ENCODE assay signal across 8 mouse cellular contexts in genomic region chr11:113200901-113201300, GRCm38 (mm10).
A peak's percentile ranks its signal among the peaks of the same experiment; 100 is the strongest.
DNase-seq lines count a peak whose midpoint lies in the region; ATAC-seq and TF ChIP-seq lines count a peak whose summit lies in the region.

No protein-coding gene starts in this region.

- ATAC-seq in embryonic facial prominence, embryonic 15.5 days (ENCODE audit: insufficient number of reproducible peaks, low FRiP score, low TSS enrichment, low read depth) = no peak
- ATAC-seq in limb, embryonic 13.5 days (ENCODE audit: low FRiP score, low read depth) = no peak
- no peak for ATAC-seq in stomach, postnatal 0 days (ENCODE audit: low FRiP score, low TSS enrichment)

- peak; percentile 47 to 61 for DNase-seq in cerebellum, adult 2 months
- no peak for DNase-seq in cerebellum, adult 11 months
- peak; percentile 36 for DNase-seq in 3134 (ENCODE audit: extremely low read depth, insufficient read length, low spot score)
- no peak for DNase-seq in stomach, postnatal 0 days (ENCODE audit: low spot score)
- DNase-seq in gastrocnemius, postnatal 25 days = no peak
- DNase-seq in thymus, postnatal 0 days (ENCODE audit: low spot score) = no peak

- H3K4me1 ChIP-seq in cerebellum, adult 2 months (ENCODE audit: control insufficient read depth, insufficient read depth, low read length) = no peaks in the 10 kb centered on the region; the same call in 1 of the 2 replicates
- H3K4me1 ChIP-seq in embryonic facial prominence, embryonic 15.5 days = peaks cover 15% of the 10 kb centered on the region
- peaks cover 50% of the 10 kb centered on the region for H3K4me1 ChIP-seq in limb, embryonic 13.5 days
- 0 out of 2 replicates have a peak, but pooled peaks cover 2% of the 10 kb centered on the region for H3K4me1 ChIP-seq in stomach, postnatal 0 days (replicated peaks; ENCODE audit: control insufficient read depth, insufficient read depth)

- peak overlapping the region; percentile 90; the same call in 1 of the 2 replicates for H3K27ac ChIP-seq in cerebellum, adult 2 months (ENCODE audit: insufficient read depth, low read length)
- H3K27ac ChIP-seq in embryonic facial prominence, embryonic 15.5 days (replicated peaks) = peak overlapping the region; percentile 83; the same call in 1 of the 2 replicates
- no peak overlapping the region for H3K27ac ChIP-seq in limb, embryonic 13.5 days
- peak overlapping the region; percentile 79 for H3K27ac ChIP-seq in stomach, postnatal 0 days (replicated peaks)

- peak overlapping the region; percentile 86 for H3K4me3 ChIP-seq in cerebellum, adult 2 months (replicated peaks; ENCODE audit: insufficient read depth, low read depth, low read length)
- peak overlapping the region; percentile 70 for H3K4me3 ChIP-seq in embryonic facial prominence, embryonic 15.5 days (replicated peaks)
- peak overlapping the region; percentile 71 for H3K4me3 ChIP-seq in limb, embryonic 13.5 days
- H3K4me3 ChIP-seq in stomach, postnatal 0 days (ENCODE audit: low read depth, low read length) = peak overlapping the region; percentile 64

- TF ChIP-seq EP300 in stomach, postnatal 0 days (optimal IDR thresholded peaks at IDR 0.05) = no peak

- no peaks in the 10 kb centered on the region for H3K27me3 ChIP-seq in cerebellum, adult 2 months (ENCODE audit: control insufficient read depth, insufficient read depth, low read length)
- no peaks in the 10 kb centered on the region for H3K27me3 ChIP-seq in embryonic facial prominence, embryonic 15.5 days
- peaks cover 12% of the 10 kb centered on the region for H3K27me3 ChIP-seq in limb, embryonic 13.5 days
- no peaks in the 10 kb centered on the region for H3K27me3 ChIP-seq in stomach, postnatal 0 days (ENCODE audit: control insufficient read depth, insufficient read depth, low read length)

- H3K4me2 ChIP-seq in embryonic facial prominence, embryonic 15.5 days (replicated peaks) = peak overlapping the region; percentile 98
- H3K4me2 ChIP-seq in limb, embryonic 13.5 days (replicated peaks) = peak overlapping the region; percentile 95
- H3K4me2 ChIP-seq in stomach, postnatal 0 days (replicated peaks; ENCODE audit: low read depth) = peak overlapping the region; percentile 90

- H3K36me3 ChIP-seq in embryonic facial prominence, embryonic 15.5 days = no peaks in the 10 kb centered on the region
- no peaks in the 10 kb centered on the region for H3K36me3 ChIP-seq in limb, embryonic 13.5 days
- H3K36me3 ChIP-seq in stomach, postnatal 0 days (ENCODE audit: control insufficient read depth, insufficient read depth, low read length) = no peaks in the 10 kb centered on the region

- no peak for TF ChIP-seq CTCF in cerebellum, adult 2 months (IDR thresholded peaks at IDR 0.05; ENCODE audit: borderline replicate concordance, insufficient read depth, low read depth, low read length)
- TF ChIP-seq CTCF in stomach, postnatal 0 days (IDR thresholded peaks at IDR 0.05; ENCODE audit: low read depth) = no peak

- WGBS in cerebellum, adult 2 months = 4% methylated on average over 15 of the region's 15 CpGs
- 10% methylated on average over 15 of the region's 15 CpGs for WGBS in embryonic facial prominence, embryonic 15.5 days
- WGBS in limb, embryonic 13.5 days = 12% methylated on average over 15 of the region's 15 CpGs
- WGBS in stomach, postnatal 0 days = 14% methylated on average over 15 of the region's 15 CpGs

- no peaks in the 10 kb centered on the region for H3K9me3 ChIP-seq in embryonic facial prominence, embryonic 15.5 days (replicated peaks)
- H3K9me3 ChIP-seq in limb, embryonic 13.5 days = no peaks in the 10 kb centered on the region
- no peaks in the 10 kb centered on the region for H3K9me3 ChIP-seq in stomach, postnatal 0 days (ENCODE audit: control insufficient read depth, low read length)

- H3K9ac ChIP-seq in embryonic facial prominence, embryonic 15.5 days = peak overlapping the region; percentile 81
- H3K9ac ChIP-seq in limb, embryonic 13.5 days = peak overlapping the region; percentile 87
- peak overlapping the region; percentile 75 for H3K9ac ChIP-seq in stomach, postnatal 0 days (ENCODE audit: low read length)

- no peak for TF ChIP-seq POLR2A in cerebellum, adult 2 months (IDR thresholded peaks at IDR 0.05; ENCODE audit: borderline replicate concordance, insufficient read depth, low read length)

Comparison
In these comparisons a context has a peak if more than half of its experiments do, and no peak if none do; other contexts are left out.
1. DNase-seq: peak in cerebellum, adult 2 months (2 of 2) and 3134 (single experiment); none in cerebellum, adult 11 months (single experiment), stomach, postnatal 0 days (single experiment), gastrocnemius, postnatal 25 days (single experiment) and thymus, postnatal 0 days (single experiment).
2. Peak in every context shown above with its lines, with median percentiles within 50 percentile points of each other: H3K4me3 ChIP-seq, H3K4me2 ChIP-seq and H3K9ac ChIP-seq.